Mouse (Mus musculus): ENCODE measurements around the gene Phldb2.

GRCm38 (mm10) chr16:45964777-45965176, 11.4 kb upstream of the Phldb2 start:
- TF ChIP-seq GATA1 (IDR thresholded peaks at IDR 0.05; ENCODE audit: borderline replicate concordance, low read length), result no peak
- no peak for TF ChIP-seq FLI1 (IDR thresholded peaks at IDR 0.05; ENCODE audit: low read length)
